ENCODE assay signal across 28 mouse cellular contexts in genomic region chr6:92920938-92921689, GRCm38 (mm10). TPM values are rescaled to one million over a fixed set of nuclear protein-coding genes. Genes with fewer than 3 reads are reported as not detected.
A peak's percentile ranks its signal among the peaks of the same experiment; 100 is the strongest.
DNase-seq lines count a peak whose midpoint lies in the region; ATAC-seq and TF ChIP-seq lines count a peak whose summit lies in the region.
"Had no signal": no experiment of that assay in that cellular context is flagged by ENCODE, and none has a peak within 500 bp of the region (broad histone marks: within the 10 kb centered on the region; RNA-seq: fewer than 3 reads in every experiment).

No protein-coding gene starts in this region.

- no peak for TF ChIP-seq CTCF in heart, adult 2 months (IDR thresholded peaks at IDR 0.05)
- no peak for TF ChIP-seq CTCF in kidney, adult 2 months (conservative IDR thresholded peaks at IDR 0.05; ENCODE audit: insufficient read depth, insufficient read length, low read depth, low read length)

- no peak for TF ChIP-seq EP300 in heart, adult 2 months (IDR thresholded peaks at IDR 0.05; ENCODE audit: insufficient read depth, low read depth, low read length)

- H3K79me2 ChIP-seq in heart, adult 2 months (replicated peaks; ENCODE audit: control insufficient read depth, insufficient read depth, low read length): no peaks in the 10 kb centered on the region; the same call in 1 of the 2 replicates

- peaks cover 12% of the 10 kb centered on the region for H3K36me3 ChIP-seq in heart, adult 2 months (ENCODE audit: control insufficient read depth, insufficient read depth, low read length)
- H3K36me3 ChIP-seq in kidney, adult 2 months (ENCODE audit: control insufficient read depth, insufficient read depth, low read length): no peaks in the 10 kb centered on the region
- H3K36me3 ChIP-seq in kidney, embryonic 14.5 days (ENCODE audit: control insufficient read depth, insufficient read depth, low read length): peaks cover 13% of the 10 kb centered on the region; the same call in 1 of the 2 replicates
- H3K36me3 ChIP-seq: embryonic facial prominence, embryonic 10.5 days; G1E; heart, embryonic 15.5 days; hindbrain, embryonic 13.5 days; limb, embryonic 13.5 days; liver, embryonic 13.5 days; midbrain, embryonic 10.5 days had no signal

- H3K4me2 ChIP-seq in kidney, embryonic 14.5 days (replicated peaks; ENCODE audit: low read depth, low read length): no peak overlapping the region
- H3K4me2 ChIP-seq: heart, embryonic 15.5 days; hindbrain, embryonic 13.5 days; limb, embryonic 13.5 days; liver, embryonic 13.5 days; lung, embryonic 14.5 days had no signal

- no peak for ATAC-seq in kidney, embryonic 14.5 days (ENCODE audit: low FRiP score, low TSS enrichment)
- no peak for ATAC-seq in granulocyte monocyte progenitor cell, adult 5-6 weeks (replicated peaks; ENCODE audit: poor library complexity, severe bottlenecking)
- ATAC-seq: inflammation-experienced regulatory T-cells, adult 6 months had no signal

- H3K4me1 ChIP-seq in heart, adult 2 months (ENCODE audit: control insufficient read depth, insufficient read depth, low read length): peaks cover 14% of the 10 kb centered on the region
- peaks cover 18% of the 10 kb centered on the region for H3K4me1 ChIP-seq in kidney, adult 2 months (ENCODE audit: control insufficient read depth, insufficient read depth, low read length)
- H3K4me1 ChIP-seq in kidney, embryonic 14.5 days (ENCODE audit: control insufficient read depth, insufficient read depth, low read length): peaks cover 15% of the 10 kb centered on the region
- H3K4me1 ChIP-seq: hindbrain, embryonic 13.5 days; liver, embryonic 13.5 days; midbrain, embryonic 10.5 days had no signal

- intact Hi-C loops in heart, adult 2 months (cut with DNase I): no loop called here

- 35% methylated on average over 10 of the region's 10 CpGs for WGBS in heart, adult 2 months
- 27% methylated on average over 10 of the region's 10 CpGs for WGBS in kidney, adult 2 months
- 23% methylated on average over 10 of the region's 10 CpGs for WGBS in kidney, embryonic 14.5 days

- H3K27me3 ChIP-seq in heart, adult 2 months (ENCODE audit: control insufficient read depth, insufficient read depth, low read length): no peaks in the 10 kb centered on the region
- H3K27me3 ChIP-seq in kidney, adult 2 months (replicated peaks; ENCODE audit: control insufficient read depth, insufficient read depth, low read length): no peaks in the 10 kb centered on the region
- H3K27me3 ChIP-seq in kidney, embryonic 14.5 days (ENCODE audit: control insufficient read depth, insufficient read depth, low read length): no peaks in the 10 kb centered on the region
- H3K27me3 ChIP-seq: heart, embryonic 15.5 days; hindbrain, embryonic 13.5 days; limb, embryonic 13.5 days; liver, embryonic 13.5 days had no signal

- H3K9me3 ChIP-seq in kidney, embryonic 14.5 days (ENCODE audit: control insufficient read depth, low read length): no peaks in the 10 kb centered on the region
- H3K9me3 ChIP-seq: embryonic facial prominence, embryonic 10.5 days; heart, embryonic 15.5 days; hindbrain, embryonic 13.5 days; limb, embryonic 13.5 days; liver, embryonic 13.5 days; midbrain, embryonic 10.5 days had no signal

- no peak for DNase-seq in heart, adult 2 months
- no peak for DNase-seq in heart, adult 18-20 months
- DNase-seq in kidney, adult 2 months: peak; percentile 58
- no peak for DNase-seq in kidney, adult 8-10 months
- DNase-seq in kidney, postnatal 36 days: peak; percentile 43 to 45
- DNase-seq in urinary bladder, postnatal 14 days (ENCODE audit: low spot score): no peak
- DNase-seq: cerebellum, adult 8-10 months; gastrocnemius, postnatal 25 days; liver, embryonic 13.5 days; retina, postnatal 1 day; thymus, postnatal 36 days had no signal

- no peak for TF ChIP-seq POLR2A in heart, adult 2 months (IDR thresholded peaks at IDR 0.05; ENCODE audit: insufficient read depth, low read depth, low read length)
- TF ChIP-seq POLR2A in kidney, adult 2 months (IDR thresholded peaks at IDR 0.05; ENCODE audit: low read depth, low read length): no peak

- H3K9ac ChIP-seq in heart, adult 2 months (ENCODE audit: low read depth, low read length): no peak overlapping the region
- no peak overlapping the region for H3K9ac ChIP-seq in kidney, embryonic 14.5 days (ENCODE audit: low read depth, low read length)
- H3K9ac ChIP-seq: heart, embryonic 15.5 days; hindbrain, embryonic 13.5 days; limb, embryonic 13.5 days; liver, embryonic 13.5 days; lung, embryonic 14.5 days had no signal

- H3K27ac ChIP-seq in heart, adult 2 months: peak overlapping the region; percentile 10
- peak overlapping the region; percentile 74 for H3K27ac ChIP-seq in kidney, adult 2 months (ENCODE audit: insufficient read depth, low read depth, low read length)
- H3K27ac ChIP-seq in kidney, embryonic 14.5 days (ENCODE audit: low read depth, low read length): peak overlapping the region; percentile 42; the same call in 1 of the 2 replicates
- H3K27ac ChIP-seq: embryonic facial prominence, embryonic 10.5 days; hindbrain, embryonic 13.5 days; limb, embryonic 13.5 days; liver, embryonic 13.5 days; macrophage; midbrain, embryonic 10.5 days had no signal

- H3K4me3 ChIP-seq in heart, adult 2 months: no peak overlapping the region
- H3K4me3 ChIP-seq in kidney, adult 2 months (ENCODE audit: insufficient read depth, low read depth, low read length): no peak overlapping the region
- no peak overlapping the region for H3K4me3 ChIP-seq in kidney, embryonic 14.5 days (ENCODE audit: low read length)
- H3K4me3 ChIP-seq: embryonic facial prominence, embryonic 10.5 days; heart, embryonic 15.5 days; hindbrain, embryonic 13.5 days; limb, embryonic 13.5 days; liver, embryonic 13.5 days; midbrain, embryonic 10.5 days had no signal

RNA-seq across cellular contexts. Expression of gene Adamts9, which starts 22.2 kb away (rescaled TPM):
- total RNA-seq in heart, adult 2 months (2021): 10 to 100 TPM in 1 of 2 experiments, 1 to 10 TPM in 1; 9.6 to 17.5 TPM
- 5.7 and 9.2 TPM in 2 replicates for polyA plus RNA-seq in heart, adult 2 months (2012; rRNA removed)
- 10 to 100 TPM; 11.6 to 13.9 TPM for total RNA-seq in heart, adult 18-20 months (2021)
- 6.3 and 6.7 TPM in 2 replicates for polyA plus RNA-seq in kidney, adult 2 months (2012; rRNA removed)
- polyA plus RNA-seq in kidney, embryonic 14.5 days (2014; fragmentation: Nextera tagmentation; extraction: Ambion mirVana): 19.9 and 20.7 TPM in 2 replicates
- total RNA-seq in granulocyte monocyte progenitor cell, adult 5-6 weeks (2014; fragmentation: Nextera tagmentation): not detected in 2 replicates
- not detected in 2 replicates for total RNA-seq in granulocyte monocyte progenitor cell, adult 5-6 weeks (2017)
- polyA plus RNA-seq: G1E, macrophage had no signal

RNA-seq across cellular contexts. Expression of gene Gm15737, which starts 52.0 kb away (rescaled TPM):
- total RNA-seq in heart, adult 2 months (2021): under 1 TPM; 0.36 to 0.52 TPM
- 0.12 and 0.56 TPM in 2 replicates for polyA plus RNA-seq in heart, adult 2 months (2012; rRNA removed)
- total RNA-seq in heart, adult 18-20 months (2021): under 1 TPM; 0.10 to 0.28 TPM
- polyA plus RNA-seq in kidney, adult 2 months (2012; rRNA removed): 0.01 TPM in 1 of 2 replicates, not detected in the other
- polyA plus RNA-seq in kidney, embryonic 14.5 days (2014; fragmentation: Nextera tagmentation; extraction: Ambion mirVana): 0.26 and 0.27 TPM in 2 replicates
- total RNA-seq in granulocyte monocyte progenitor cell, adult 5-6 weeks (2014; fragmentation: Nextera tagmentation): not detected in 2 replicates
- total RNA-seq in granulocyte monocyte progenitor cell, adult 5-6 weeks (2017): not detected in 2 replicates
- total RNA-seq: layer of hippocampus, adult 18-20 months; layer of hippocampus, postnatal 25 days; left cerebral cortex, postnatal 14 days; monocyte, adult 5-6 weeks had no signal
- polyA plus RNA-seq: embryonic facial prominence, embryonic 10.5 days; forebrain, embryonic 11.5 days; G1E; hindbrain, embryonic 13.5 days; inflammation-experienced regulatory T-cells, adult 6 months; liver, embryonic 13.5 days; macrophage; midbrain, embryonic 10.5 days; neural tube, embryonic 11.5 days had no signal

Comparison
In these comparisons a context has a peak if more than half of its experiments do, and no peak if none do; other contexts are left out.
1. DNase-seq: peak in kidney, adult 2 months (single experiment) and kidney, postnatal 36 days (2 of 2); none in heart, adult 2 months (0 of 2), heart, adult 18-20 months (0 of 2), kidney, adult 8-10 months (0 of 2) and urinary bladder, postnatal 14 days (single experiment).
2. H3K27ac ChIP-seq: peak in every context shown above with its lines; median percentile 74 in kidney, adult 2 months; 42 in kidney, embryonic 14.5 days; 10 in heart, adult 2 months.
3. RNA of gene Adamts9, which starts 22.2 kb away (total RNA-seq): 9.6 to 17.5 TPM in heart, adult 2 months and 11.6 to 13.9 TPM in heart, adult 18-20 months; not detected in granulocyte monocyte progenitor cell, adult 5-6 weeks; every median in the first group is over 10 times any median in the second.